Mouse (Mus musculus) left cerebral cortex, postnatal 4 days (tissue): ENCODE results near the gene Btg2. TPM values are rescaled to one million over a fixed set of nuclear protein-coding genes. Genes with fewer than 3 reads are reported as not detected.

ENCODE experiments used
- DNase-seq: peaks from one replicate; pipeline ENCODE4 v3.0.0-alpha.2; 2022
- intact Hi-C: fragments of 180-260 bp; cut with DNase I; formaldehyde crosslinking; loops from one replicate; pipeline ENCODE4 v1.15.1; 2025
- total RNA-seq, 2 experiments: library from RNA; stranded (reverse); gene quantifications; 2 replicates each; pipeline ENCODE4 v1.2.3; 2021

Gene Btg2
- total RNA-seq, 2 experiments from 2014 or later: 7.9 to 8.1 TPM

DNA sequence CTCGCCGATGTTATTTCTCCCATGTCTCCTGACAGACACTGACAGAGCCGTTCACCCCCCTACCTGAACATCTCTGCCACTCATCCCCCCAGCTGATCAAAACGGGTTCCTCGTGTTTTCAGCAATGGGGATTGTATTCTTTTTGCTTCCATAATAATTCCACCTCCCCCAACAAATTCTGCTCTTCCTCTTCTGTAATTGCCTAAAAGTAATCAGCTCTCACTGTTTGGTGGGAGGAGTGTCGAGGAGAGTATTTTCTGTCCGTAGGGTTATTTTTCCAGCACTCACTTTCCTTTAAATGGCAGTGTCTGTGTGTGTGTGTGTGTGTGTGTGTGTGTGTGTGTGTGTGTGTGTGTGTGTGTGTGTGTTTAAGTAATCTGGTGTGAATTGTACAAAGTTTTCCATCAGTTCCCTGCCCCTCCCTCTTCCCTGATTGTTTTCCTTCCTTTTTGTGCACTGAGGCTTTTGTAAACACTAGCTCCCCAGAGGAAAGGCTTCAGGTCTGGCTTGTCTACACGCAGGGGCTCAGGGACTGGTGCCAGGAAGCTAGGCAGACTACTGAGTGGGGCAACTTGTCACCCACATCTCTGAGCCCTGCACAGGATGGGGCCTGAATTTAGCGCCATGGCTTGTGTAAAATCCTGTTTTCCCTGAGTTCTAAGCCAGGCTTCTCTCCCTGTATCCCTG, 700 bp upstream of the Btg2 start:
- intact Hi-C loops: no loop called here
- peak; percentile 56 for DNase-seq

DNA sequence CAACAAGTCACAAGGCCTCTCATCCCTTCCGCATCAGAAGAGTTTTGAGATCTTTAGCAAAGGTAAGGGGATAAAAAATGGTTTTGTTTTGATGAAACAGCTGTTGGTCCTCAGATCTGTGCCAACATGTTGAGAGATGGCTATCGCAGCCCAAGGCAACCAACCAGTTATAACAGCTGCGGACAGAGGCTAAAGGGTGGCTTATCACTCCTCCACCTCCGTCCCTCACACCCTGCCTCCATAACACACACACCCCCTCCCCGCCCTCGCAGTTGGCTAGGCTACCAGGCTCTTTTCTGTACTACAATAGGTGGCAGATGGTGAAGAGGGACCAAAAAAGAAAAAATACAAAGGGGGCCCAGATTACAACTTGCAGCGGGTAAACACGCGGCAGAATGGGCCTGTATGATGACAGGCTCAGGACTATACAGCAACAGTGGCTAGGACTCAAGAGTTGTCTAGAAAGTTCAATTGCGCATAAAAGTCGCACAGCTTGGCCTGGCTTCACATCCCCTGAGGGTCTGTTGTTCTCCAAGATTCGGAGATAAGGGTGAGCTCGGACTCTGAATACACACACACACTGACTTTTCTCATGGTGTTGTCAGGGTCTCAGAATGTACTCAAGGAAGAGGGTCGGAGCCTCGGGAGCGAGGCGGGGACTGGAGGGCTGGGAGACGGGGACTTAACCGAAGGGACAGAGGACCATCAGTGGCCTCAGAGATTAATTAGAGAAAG, 692 bp downstream of the Btg2 start:
- intact Hi-C loops: no loop called here
- DNase-seq: no peak

DNA sequence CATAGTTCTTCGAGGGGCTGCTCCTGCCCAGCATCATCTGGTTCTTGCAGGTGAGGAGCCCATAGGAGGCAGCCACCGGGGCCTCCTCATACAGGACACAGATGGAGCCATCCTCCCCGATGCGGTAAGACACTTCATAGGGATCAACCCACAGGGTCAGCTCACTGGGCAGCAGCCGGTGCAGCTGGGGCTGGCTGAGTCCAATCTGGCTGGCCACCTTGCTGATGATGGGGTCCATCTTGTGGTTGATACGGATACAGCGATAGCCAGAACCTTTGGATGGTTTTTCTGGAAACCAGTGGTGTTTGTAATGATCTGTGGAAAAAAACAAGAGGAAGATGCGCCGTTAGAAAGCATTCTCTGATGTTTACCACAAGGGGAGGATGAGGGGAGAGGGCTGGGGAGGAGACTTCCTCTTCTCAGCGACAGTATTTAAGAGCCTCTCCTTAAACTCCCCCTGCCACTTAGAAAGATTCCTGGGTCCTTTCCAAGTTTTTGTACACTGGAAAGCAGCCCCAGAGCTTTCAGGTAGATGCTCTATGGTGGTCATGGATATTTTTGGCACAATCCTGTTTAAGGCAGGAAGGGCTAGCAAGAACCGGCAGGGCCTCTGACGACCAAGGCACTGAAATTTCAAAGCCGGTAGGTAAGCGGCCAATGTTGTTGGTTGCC, 1.4 kb downstream of the Btg2 start:
- peak; percentile 72 for DNase-seq
- intact Hi-C loops: no loop called here

DNA sequence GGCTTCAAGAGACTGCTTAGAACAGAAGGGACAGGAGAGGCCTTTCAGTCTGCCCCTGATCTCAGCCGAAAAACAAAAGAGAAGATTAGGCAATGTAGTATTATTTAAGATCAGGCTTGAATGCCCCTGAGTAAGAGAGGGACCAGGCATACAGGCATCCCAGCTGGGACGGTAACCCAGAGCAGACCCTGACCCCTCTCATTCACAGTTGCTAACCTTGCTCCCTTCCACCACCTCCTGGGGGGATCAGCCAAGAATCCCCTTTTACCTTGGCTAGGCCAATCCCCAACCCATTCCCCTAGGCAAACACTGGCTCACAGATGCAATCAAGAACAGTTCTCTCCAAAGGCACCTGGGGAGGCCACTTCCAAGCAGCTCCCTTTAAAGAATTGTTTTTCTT, 2.1 kb downstream of the Btg2 start:
- DNase-seq: no peak
- intact Hi-C loops: no loop called here

DNA sequence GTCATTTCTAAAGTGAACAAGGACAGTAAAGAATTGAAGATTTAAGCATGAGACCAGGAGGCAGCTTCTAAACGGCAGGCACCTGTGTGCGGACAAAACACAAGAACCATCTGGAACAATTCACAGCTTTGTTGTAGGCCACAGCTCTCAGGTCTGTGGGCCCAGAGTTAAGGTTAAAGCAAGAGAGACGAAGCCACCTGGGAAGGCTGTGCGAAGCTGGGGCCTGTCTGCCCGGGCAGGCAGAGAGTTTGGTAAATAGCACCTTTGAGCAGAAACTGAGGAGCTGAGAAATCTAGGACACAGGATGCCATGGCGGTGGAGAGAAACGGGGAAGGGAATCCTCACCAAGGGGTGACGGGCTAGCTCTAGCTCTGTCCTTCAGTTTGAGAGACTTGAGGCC, 3.4 kb downstream of the Btg2 start:
- intact Hi-C loops: no loop called here
- DNase-seq: no peak

DNA sequence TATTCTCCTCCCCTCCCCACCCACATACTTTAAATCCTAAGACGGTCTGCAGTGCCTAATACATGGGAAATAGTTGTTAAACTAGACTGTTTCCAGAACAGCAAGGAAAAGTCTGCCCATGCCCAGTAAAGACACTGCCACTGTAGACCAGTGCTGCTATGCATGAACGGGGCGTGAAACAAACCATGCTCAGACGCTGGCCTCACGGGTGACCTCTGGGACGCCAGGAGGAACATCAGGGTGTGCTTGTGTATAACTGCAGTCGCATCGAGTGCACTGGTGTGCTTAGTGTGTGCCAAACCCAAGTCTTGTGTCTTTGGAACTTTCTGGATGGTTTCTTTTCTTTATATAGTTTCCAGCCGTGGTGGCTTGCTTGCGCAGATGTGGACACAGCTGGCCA, 4.3 kb downstream of the Btg2 start:
- intact Hi-C loops: no loop called here

DNA sequence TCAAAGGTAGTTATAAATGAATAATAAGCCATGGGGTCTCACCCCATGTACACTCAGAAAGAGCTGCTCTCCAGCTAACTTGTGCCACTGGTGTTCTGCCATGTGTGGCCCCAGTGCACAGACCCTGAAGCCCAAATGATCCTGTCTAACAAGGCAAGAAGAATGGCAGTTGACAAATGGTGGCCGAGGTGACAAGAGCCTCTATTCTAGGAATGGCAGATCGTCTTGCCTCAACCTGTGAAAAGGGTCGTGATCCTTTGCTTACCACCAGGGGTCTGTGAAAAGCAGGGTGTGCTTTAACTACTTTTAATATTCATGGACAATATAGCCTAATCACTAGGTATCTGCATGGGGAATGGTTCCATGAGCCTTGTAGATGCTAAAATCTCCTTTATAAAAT, 4.7 kb downstream of the Btg2 start:
- intact Hi-C loops: no loop called here
- no peak for DNase-seq

More for the DNA sequence above, 4.3 kb downstream of the Btg2 start:
- DNase-seq: no peak

DNA sequence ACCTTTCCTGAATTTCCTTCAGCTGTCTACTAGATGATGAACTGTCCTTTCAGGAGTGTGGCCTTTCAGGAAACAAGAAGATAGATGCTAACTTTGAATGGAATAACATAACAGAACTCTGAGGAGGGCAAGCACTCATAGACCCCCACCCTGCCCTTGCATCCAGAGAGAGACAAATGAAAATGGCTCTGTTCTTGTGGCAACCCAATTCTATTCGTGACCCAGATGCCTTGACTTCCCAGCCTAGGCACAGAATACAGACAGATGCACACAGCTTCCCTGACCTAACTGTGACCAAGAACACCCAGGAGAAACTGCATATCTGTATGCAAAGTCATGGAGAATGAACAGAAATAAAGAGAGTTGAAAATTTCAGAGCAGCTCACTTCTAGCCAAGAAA, 5.3 kb downstream of the Btg2 start:
- intact Hi-C loops: no loop called here
- no peak for DNase-seq

DNA sequence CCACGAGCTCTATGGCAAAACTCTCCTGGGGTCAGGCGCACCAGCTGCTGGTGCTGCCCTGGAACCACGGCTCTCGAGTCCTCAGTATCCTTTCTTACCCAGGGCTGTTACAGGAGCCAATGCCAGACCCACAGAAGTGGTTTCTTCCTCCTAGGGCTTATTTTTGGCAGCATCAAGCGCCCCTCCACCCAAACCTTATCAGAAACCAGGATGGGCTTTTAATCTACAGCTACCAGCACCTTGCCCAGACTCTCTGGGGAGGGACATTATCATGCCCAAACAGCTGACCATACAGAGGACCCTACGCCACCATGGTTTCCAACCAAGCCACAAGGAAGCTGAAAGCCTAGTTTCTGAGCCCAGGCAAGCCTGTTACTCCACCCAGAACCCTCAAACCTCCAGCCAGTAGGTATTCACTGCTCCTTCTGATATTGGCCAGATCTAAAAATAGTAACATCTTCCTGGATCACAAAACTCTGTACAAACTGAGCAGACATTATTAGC, 5.8 kb downstream of the Btg2 start:
- intact Hi-C loops: no loop called here
- no peak for DNase-seq

DNA sequence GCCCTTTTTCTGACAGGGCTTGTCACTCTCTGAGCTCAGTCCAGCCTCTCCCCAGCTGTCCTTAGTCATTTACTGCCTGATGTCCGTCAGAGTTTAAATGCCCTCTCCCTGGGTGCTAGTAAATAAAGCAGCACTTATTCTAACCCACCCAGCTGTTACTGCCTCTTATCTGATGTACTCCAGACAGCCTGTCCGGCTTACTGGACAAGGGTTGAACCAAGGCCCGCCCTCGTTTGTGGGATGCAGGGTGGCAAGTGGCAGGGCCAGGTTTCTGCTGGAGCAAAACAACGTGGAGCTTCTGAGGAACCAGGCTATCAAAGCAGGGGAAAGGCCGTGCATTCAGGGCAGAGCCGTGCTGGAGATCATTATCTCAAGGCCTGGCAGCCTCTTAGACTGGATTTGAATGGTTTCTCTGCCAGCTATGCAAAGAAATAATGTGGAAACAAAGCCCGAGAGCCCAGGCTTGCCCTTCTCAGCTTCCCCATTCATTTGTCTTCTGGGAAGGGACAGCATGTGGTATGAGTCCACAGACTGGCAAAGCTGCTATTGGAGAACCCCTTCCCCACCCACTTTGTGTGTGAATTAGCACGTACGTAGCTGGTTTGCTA, 7.4 kb downstream of the Btg2 start:
- DNase-seq: no peak
- intact Hi-C loops: no loop called here

DNA sequence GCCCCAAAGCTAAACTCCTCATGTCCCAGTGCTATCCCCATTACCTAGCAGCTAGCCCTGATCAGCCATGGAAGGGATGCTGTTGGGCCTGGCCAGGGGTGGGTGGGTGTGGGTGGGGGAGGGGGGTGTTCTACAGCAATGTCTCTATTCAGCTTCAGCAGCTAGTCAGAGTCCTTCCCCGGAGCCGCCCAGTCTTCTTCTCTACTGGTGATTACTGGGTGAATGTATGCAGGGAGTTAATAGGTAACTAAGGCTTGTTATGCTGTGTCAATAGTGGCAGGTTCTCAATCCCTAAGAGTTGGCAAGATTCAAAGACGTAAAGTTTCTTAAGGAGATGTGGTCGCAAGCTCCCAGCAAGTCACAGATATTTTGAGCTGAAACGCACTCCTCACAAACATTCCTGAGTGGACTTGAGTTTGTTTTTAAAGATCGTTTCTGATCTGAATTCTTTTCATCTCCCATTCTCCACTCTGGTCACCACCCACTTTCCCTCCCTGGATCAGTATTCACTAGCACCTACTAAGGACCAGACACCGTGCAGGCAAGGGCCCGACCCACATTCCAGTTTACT, 8.7 kb downstream of the Btg2 start:
- intact Hi-C loops: no loop called here
- no peak for DNase-seq

DNA sequence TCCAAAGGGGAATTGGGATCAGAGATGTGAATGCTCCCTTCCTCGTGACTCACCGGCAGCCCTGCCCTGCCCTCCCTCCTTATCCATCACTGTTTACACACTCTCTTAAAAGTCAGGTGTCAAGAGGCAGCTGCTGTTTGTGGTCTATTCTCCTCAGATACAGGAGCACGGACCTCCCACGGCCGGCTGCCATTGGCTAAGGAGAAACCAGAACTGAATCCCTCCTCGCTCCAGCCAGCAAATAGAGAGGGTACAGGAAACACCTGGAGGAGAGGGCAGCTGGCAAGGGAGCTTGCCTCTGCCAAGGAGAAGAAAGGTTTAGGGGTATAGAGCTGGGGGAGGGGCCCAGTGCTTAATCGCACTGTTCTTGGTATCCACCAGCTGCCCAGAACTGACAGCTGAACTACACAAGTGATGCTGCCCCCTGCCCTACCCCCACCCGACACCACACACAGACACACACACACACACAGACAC, 11.7 kb downstream of the Btg2 start:
- intact Hi-C loops: no loop called here
- peak; percentile 46 for DNase-seq

DNA sequence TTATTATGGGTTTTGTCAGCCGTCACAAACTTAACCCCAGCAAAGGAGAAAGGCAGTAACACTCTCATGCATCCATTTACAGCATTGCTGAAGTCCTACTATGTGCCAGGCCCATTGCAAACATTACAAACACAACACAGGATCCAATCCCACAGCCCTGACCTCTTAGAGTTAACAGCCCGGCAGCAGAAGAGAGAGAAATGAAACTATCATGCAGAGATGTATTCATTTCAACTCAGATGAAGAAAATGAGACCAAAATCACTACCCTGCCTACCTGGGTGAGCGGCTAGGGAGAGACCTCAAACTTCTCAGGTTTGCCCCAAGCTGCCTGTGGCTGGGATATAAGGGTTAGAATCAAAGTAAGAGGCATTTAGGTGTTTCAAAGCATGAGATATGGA, 12.4 kb downstream of the Btg2 start:
- no peak for DNase-seq
- intact Hi-C loops: no loop called here

DNA sequence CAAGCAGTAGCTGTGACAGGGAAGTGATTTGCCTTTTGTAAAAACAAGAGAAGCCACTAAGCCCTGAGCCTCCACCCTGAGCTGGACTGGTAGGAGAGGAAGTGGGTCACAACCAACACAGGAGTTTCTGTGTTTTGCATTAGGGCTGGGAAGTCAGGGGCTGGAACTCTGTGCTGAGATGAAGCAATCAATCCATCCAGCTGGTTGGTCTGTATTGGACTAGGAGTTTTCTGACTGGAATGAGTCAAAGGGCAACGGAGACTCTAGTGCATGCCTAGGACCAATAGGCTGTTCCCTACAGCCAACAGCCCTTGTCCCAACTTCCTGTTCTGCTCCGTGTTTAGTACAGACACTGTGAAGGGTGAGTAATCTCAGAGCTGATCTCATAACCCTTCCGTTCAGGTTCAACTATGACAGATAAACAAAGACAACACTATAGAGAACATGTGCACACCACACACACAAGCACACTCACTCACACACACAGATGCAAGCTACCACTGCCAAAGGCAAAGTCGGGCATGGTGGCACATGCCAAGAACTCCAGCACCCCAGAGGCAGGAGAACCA, 13.6 kb downstream of the Btg2 start:
- no peak for DNase-seq
- intact Hi-C loops: no loop called here

DNA sequence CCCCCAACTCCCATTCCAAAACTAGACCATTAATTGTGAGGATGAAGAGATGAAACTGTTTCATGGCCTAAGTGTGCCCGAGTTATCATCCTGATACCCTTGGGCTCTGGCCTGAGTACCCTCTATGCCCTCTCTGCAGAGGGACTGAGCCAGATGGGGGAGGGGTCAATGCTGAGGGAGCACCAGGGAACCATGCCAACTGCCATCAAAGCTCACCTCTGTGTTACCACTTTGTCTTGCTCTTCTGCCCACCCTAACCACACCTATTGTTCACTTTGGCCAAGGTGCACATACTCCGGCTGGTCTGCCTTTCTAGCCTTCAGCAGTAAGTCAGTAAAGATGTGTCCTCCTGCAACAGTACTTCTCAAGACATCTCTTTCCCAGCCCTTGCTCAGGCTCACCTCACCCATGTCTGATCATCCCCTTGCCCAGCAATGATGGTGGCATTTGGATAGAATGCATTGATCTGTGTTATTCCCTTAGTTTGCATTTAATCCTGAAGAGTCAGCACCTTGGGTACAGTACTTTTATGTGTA, 14.6 kb downstream of the Btg2 start:
- intact Hi-C loops: no loop called here
- DNase-seq: no peak

DNA sequence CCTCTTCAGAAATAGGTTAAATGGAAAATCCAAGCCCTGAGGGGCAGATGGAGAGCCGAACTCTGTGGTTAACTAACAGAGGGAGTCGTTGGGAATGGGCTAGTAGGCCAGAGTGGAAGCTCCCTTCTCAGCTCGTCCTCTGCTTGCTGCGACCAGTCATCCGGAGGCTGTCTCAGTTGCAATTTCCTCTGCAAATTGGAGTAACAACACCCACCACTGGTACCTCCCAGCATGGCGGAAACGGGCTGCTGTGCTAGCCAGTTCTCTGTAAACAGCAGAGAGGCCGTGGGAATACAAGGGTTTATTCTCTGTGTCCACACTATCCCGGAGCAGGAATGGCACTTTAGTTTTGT, 15.2 kb downstream of the Btg2 start:
- intact Hi-C loops: no loop called here
- peak; percentile 36 for DNase-seq

DNA sequence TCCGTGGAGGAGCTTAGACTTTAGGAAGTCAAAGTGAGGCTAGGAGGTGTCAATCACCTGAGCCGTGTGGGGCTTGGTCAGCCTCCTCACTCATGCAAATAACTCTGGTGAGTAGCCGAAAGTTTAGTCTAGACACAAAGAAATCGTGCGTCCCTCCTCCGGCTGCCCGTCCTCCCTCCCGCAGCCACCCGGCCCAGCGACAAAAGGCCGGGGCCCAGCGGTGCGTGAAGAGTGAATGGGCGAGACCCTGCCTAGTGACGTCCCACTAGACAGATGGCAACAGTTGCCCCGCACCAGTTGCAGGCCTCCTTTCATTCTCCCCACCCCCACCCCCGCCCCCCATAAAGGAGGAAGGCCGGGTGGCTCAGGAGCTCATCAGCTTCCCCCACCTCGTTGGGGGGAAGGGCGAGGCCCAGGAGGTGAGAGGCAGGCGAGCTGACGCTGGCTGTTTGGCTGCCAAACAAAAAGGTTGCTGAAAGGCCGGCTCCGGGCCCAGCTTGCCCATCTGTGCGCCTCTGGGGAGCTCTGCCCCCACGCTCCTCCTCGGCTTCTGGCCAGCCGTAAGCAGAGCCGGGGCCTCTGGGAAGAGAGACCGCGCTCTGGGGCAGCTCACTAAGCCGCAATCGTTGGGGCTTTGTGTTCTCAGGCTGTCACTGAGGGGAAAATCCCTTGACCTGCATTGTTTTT, 15.7 kb downstream of the Btg2 start:
- intact Hi-C loops: no loop called here
- peak; percentile 90 for DNase-seq

DNA sequence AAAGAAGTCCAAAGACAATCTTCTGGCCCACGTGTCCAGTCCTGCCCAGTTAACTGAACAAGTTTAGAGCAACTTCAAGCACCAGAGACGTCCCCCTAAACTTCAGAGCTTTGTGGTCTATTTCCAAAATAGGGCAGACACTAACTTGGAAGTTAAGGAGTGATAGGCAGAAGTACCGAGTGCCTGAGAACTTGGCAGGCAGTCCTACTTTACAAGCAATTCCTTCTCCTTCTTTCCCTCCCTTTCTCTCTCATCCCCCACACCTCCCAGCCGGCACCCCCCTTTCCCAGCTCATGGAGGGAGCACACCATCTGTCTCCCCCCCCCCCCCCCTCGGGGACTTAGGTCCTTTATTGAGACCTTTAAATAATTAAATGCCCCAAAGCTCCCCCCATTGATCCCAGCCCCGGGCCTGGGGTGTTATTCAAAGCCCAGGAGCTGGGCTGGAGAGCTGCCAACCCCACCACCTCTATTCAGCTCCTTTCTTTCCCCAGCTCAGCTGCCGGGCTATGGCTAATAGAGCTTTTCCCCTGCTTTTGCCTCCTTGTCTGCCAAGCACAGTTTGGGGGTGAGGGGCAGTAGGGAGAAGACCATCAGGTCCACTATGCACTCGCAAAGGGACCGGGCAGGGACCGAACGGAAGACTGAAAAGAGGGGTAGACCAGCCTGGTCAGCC, 16.4 kb downstream of the Btg2 start:
- DNase-seq: peak; percentile 86
- intact Hi-C loops: no loop called here

DNA sequence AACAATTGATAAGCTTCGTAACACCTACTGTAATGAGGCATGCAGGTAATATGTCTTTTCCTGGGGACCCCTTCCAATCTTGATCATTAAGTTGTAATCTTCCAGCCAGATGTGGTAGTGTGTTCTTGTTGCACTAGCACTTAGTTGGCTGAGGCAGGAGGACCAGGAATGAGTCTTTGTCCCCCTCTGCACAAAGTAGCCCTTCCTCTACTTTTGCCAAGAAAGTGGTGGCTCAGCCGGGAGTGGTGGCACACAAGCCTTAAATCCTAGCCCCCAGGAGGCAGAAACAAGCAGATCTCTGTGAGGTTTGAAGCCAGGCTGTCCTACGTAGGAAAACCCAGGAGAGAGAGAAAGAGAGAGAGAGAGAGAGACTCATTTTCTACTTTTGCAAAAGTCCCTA, 17.0 kb downstream of the Btg2 start:
- intact Hi-C loops: no loop called here
- DNase-seq: no peak
